In the genomic region with DNA sequence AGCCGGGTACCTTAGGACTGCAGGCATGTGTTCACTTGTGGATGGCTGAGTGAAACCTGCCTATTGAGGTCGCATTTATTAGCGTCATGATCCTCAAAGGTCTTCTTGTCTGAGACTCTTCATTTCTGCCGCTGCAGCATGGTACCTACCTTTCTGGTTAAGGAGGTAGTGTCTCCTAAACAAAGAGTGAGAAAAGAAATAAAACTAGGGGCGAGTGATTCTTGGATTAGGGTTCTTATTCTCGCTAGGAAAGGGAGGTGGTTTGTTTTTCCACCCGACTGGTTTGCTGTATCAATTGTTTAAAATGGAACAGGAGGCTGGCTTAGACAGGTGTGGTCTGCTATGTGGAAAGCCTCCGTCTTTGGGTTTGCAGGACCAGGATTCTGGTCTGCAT, we compare ENCODE assay signal across 8 mouse cellular contexts. TPM values are rescaled to one million over a fixed set of nuclear protein-coding genes. Genes with fewer than 3 reads are reported as not detected.
DNase-seq lines count a peak whose midpoint lies in the region; ATAC-seq lines count a peak whose summit lies in the region.

No protein-coding gene starts in this region.

- peak overlapping the region; percentile 87 for H3K9ac ChIP-seq in kidney, embryonic 15.5 days
- H3K9ac ChIP-seq in hindbrain, embryonic 14.5 days = peak overlapping the region; percentile 100
- peak overlapping the region; percentile 97 for H3K9ac ChIP-seq in midbrain, embryonic 14.5 days (replicated peaks; ENCODE audit: low read length)

- H3K4me3 ChIP-seq in kidney, embryonic 15.5 days (replicated peaks) = peak overlapping the region; percentile 93
- peak overlapping the region; percentile 99 for H3K4me3 ChIP-seq in hindbrain, embryonic 14.5 days (replicated peaks; ENCODE audit: low read length)
- H3K4me3 ChIP-seq in midbrain, embryonic 14.5 days (replicated peaks; ENCODE audit: low read depth, low read length) = peak overlapping the region; percentile 97

- H3K9me3 ChIP-seq in kidney, embryonic 15.5 days (replicated peaks) = no peaks in the 10 kb centered on the region
- H3K9me3 ChIP-seq in hindbrain, embryonic 14.5 days (ENCODE audit: control insufficient read depth, low read length) = no peaks in the 10 kb centered on the region
- no peaks in the 10 kb centered on the region for H3K9me3 ChIP-seq in midbrain, embryonic 14.5 days (ENCODE audit: control insufficient read depth, low read length)

- peaks cover 38% of the 10 kb centered on the region for H3K4me1 ChIP-seq in kidney, embryonic 15.5 days
- H3K4me1 ChIP-seq in hindbrain, embryonic 14.5 days (replicated peaks; ENCODE audit: control insufficient read depth, insufficient read depth, low read length) = peaks cover 35% of the 10 kb centered on the region
- peaks cover 35% of the 10 kb centered on the region for H3K4me1 ChIP-seq in midbrain, embryonic 14.5 days (ENCODE audit: control insufficient read depth, insufficient read depth, low read length)

- no peak for ATAC-seq in kidney, embryonic 15.5 days (replicated peaks; ENCODE audit: low FRiP score)
- no peak for ATAC-seq in hindbrain, embryonic 14.5 days (ENCODE audit: low FRiP score)
- peak; percentile 9; the same call in 1 of the 2 replicates for ATAC-seq in midbrain, embryonic 14.5 days (ENCODE audit: low FRiP score, low TSS enrichment)

- peak overlapping the region; percentile 96; the same call in 1 of the 2 replicates for H3K27ac ChIP-seq in kidney, embryonic 15.5 days
- H3K27ac ChIP-seq in hindbrain, embryonic 14.5 days = peak overlapping the region; percentile 96
- peak overlapping the region; percentile 97 for H3K27ac ChIP-seq in midbrain, embryonic 14.5 days (replicated peaks; ENCODE audit: low read depth, low read length)

- peak overlapping the region; percentile 88 for H3K4me2 ChIP-seq in kidney, embryonic 15.5 days
- peak overlapping the region; percentile 77 for H3K4me2 ChIP-seq in hindbrain, embryonic 14.5 days (replicated peaks)
- peak overlapping the region; percentile 95 for H3K4me2 ChIP-seq in midbrain, embryonic 14.5 days (ENCODE audit: low read length)

- H3K36me3 ChIP-seq in kidney, embryonic 15.5 days = 0 out of 2 replicates have a peak, but pooled peaks cover 5% of the 10 kb centered on the region
- H3K36me3 ChIP-seq in hindbrain, embryonic 14.5 days (replicated peaks; ENCODE audit: control insufficient read depth, insufficient read depth) = peaks cover 4% of the 10 kb centered on the region; the same call in 1 of the 2 replicates
- H3K36me3 ChIP-seq in midbrain, embryonic 14.5 days (ENCODE audit: control insufficient read depth, insufficient read depth, low read length) = 0 out of 2 replicates have a peak, but pooled peaks cover 2% of the 10 kb centered on the region

- WGBS in kidney, embryonic 15.5 days = 4% methylated on average over 8 of the region's 8 CpGs
- WGBS in hindbrain, embryonic 14.5 days = 3% methylated on average over 8 of the region's 8 CpGs
- 3% methylated on average over 8 of the region's 8 CpGs for WGBS in midbrain, embryonic 14.5 days

- H3K27me3 ChIP-seq in kidney, embryonic 15.5 days = no peaks in the 10 kb centered on the region
- H3K27me3 ChIP-seq in hindbrain, embryonic 14.5 days (ENCODE audit: control insufficient read depth, insufficient read depth, low read length) = no peaks in the 10 kb centered on the region
- no peaks in the 10 kb centered on the region for H3K27me3 ChIP-seq in midbrain, embryonic 14.5 days (ENCODE audit: control insufficient read depth, insufficient read depth, low read length)

- DNase-seq in kidney, postnatal 36 days = no peak
- peak; percentile 61 for DNase-seq in brain, adult 2 months (ENCODE audit: low read depth, low spot score)
- no peak for DNase-seq in hindbrain, embryonic 14.5 days (ENCODE audit: low spot score)
- DNase-seq in midbrain, embryonic 14.5 days = no peak
- no peak for DNase-seq in right cerebral cortex, postnatal 25 days
- DNase-seq in cerebellum, adult 9-10 months = no peak
- DNase-seq in layer of hippocampus, adult 11-12 months (ENCODE audit: low spot score) = no peak

RNA-seq across cellular contexts. Expression of gene Znrf1, which starts 1.9 kb away (rescaled TPM):
- polyA plus RNA-seq in kidney, embryonic 15.5 days (2015; fragmentation: Nextera tagmentation; extraction: Ambion mirVana) = 25.2 and 28.6 TPM in 2 replicates
- 108 and 116 TPM in 2 replicates for polyA plus RNA-seq in hindbrain, embryonic 14.5 days (2014; fragmentation: Nextera tagmentation; extraction: Ambion mirVana)
- 99.2 and 108 TPM in 2 replicates for polyA plus RNA-seq in midbrain, embryonic 14.5 days (2014; fragmentation: Nextera tagmentation; extraction: Ambion mirVana)

RNA-seq across cellular contexts. Expression of gene Wdr59, which starts 15.9 kb away (rescaled TPM):
- polyA plus RNA-seq in kidney, embryonic 15.5 days (2015; fragmentation: Nextera tagmentation; extraction: Ambion mirVana) = 6.7 and 7.0 TPM in 2 replicates
- 6.5 and 6.6 TPM in 2 replicates for polyA plus RNA-seq in hindbrain, embryonic 14.5 days (2014; fragmentation: Nextera tagmentation; extraction: Ambion mirVana)
- polyA plus RNA-seq in midbrain, embryonic 14.5 days (2014; fragmentation: Nextera tagmentation; extraction: Ambion mirVana) = 5.4 and 5.9 TPM in 2 replicates
